In genomic region chr1:171279012-171279705, GRCm38 (mm10) we compare ENCODE assay signal across 11 mouse cellular contexts. TPM values are rescaled to one million over a fixed set of nuclear protein-coding genes. Genes with fewer than 3 reads are reported as not detected.
DNase-seq lines count a peak whose midpoint lies in the region; ATAC-seq and TF ChIP-seq lines count a peak whose summit lies in the region.
"Had no signal": no experiment of that assay in that cellular context is flagged by ENCODE, and none has a peak within 500 bp of the region (broad histone marks: within the 10 kb centered on the region; RNA-seq: fewer than 3 reads in every experiment).

No protein-coding gene starts in this region.

- DNase-seq in heart, adult 18-20 months = no peak
- DNase-seq in lung, embryonic 14.5 days = no peak
- no peak for DNase-seq in lung, postnatal 4 days
- DNase-seq in yolk sac, embryonic 10.5 days (ENCODE audit: low spot score) = no peak
- DNase-seq: adrenal gland, postnatal 14 days; layer of hippocampus, postnatal 36 days; right cerebral cortex, postnatal 4 days; thymus, postnatal 4 days had no signal

- H3K27me3 ChIP-seq in heart, embryonic 12.5 days (replicated peaks) = no peaks in the 10 kb centered on the region
- H3K27me3 ChIP-seq in lung, embryonic 14.5 days (ENCODE audit: insufficient read depth, low read length) = no peaks in the 10 kb centered on the region
- H3K27me3 ChIP-seq in embryonic facial prominence, embryonic 13.5 days = no peaks in the 10 kb centered on the region
- no peaks in the 10 kb centered on the region for H3K27me3 ChIP-seq in limb, embryonic 15.5 days

- peak overlapping the region; percentile 82 for H3K4me2 ChIP-seq in heart, embryonic 12.5 days
- peak overlapping the region; percentile 94 for H3K4me2 ChIP-seq in lung, embryonic 14.5 days
- peak overlapping the region; percentile 92 for H3K4me2 ChIP-seq in embryonic facial prominence, embryonic 13.5 days
- H3K4me2 ChIP-seq in limb, embryonic 15.5 days = no peak overlapping the region

- H3K9ac ChIP-seq in heart, embryonic 12.5 days = peak overlapping the region; percentile 84
- peak overlapping the region; percentile 86; the same call in 1 of the 2 replicates for H3K9ac ChIP-seq in lung, embryonic 14.5 days
- H3K9ac ChIP-seq in embryonic facial prominence, embryonic 13.5 days = peak overlapping the region; percentile 89
- H3K9ac ChIP-seq in limb, embryonic 15.5 days = no peak overlapping the region

- 84% methylated on average over 14 of the region's 14 CpGs for WGBS in heart, embryonic 12.5 days
- 88% methylated on average over 14 of the region's 14 CpGs for WGBS in lung, embryonic 14.5 days
- 85% methylated on average over 14 of the region's 14 CpGs for WGBS in embryonic facial prominence, embryonic 13.5 days
- WGBS in limb, embryonic 15.5 days = 85% methylated on average over 14 of the region's 14 CpGs

- no peak for TF ChIP-seq CTCF in lung, embryonic 14.5 days (IDR thresholded peaks at IDR 0.05; ENCODE audit: low read depth)

- peaks cover 16% of the 10 kb centered on the region for H3K4me1 ChIP-seq in heart, embryonic 12.5 days (replicated peaks)
- no peaks in the 10 kb centered on the region for H3K4me1 ChIP-seq in lung, embryonic 14.5 days (ENCODE audit: insufficient read depth)
- H3K4me1 ChIP-seq in embryonic facial prominence, embryonic 13.5 days = peaks cover 18% of the 10 kb centered on the region
- peaks cover 19% of the 10 kb centered on the region for H3K4me1 ChIP-seq in limb, embryonic 15.5 days

- H3K36me3 ChIP-seq in heart, embryonic 12.5 days = peaks cover 67% of the 10 kb centered on the region
- H3K36me3 ChIP-seq in lung, embryonic 14.5 days (ENCODE audit: insufficient read depth) = peaks cover 66% of the 10 kb centered on the region
- H3K36me3 ChIP-seq in embryonic facial prominence, embryonic 13.5 days = peaks cover 64% of the 10 kb centered on the region
- H3K36me3 ChIP-seq in limb, embryonic 15.5 days = peaks cover 67% of the 10 kb centered on the region

- no peak overlapping the region for H3K27ac ChIP-seq in heart, embryonic 12.5 days (ENCODE audit: poor library complexity, severe bottlenecking)
- no peak overlapping the region for H3K27ac ChIP-seq in lung, embryonic 14.5 days (ENCODE audit: low read depth)
- no peak overlapping the region for H3K27ac ChIP-seq in embryonic facial prominence, embryonic 13.5 days
- no peak overlapping the region for H3K27ac ChIP-seq in limb, embryonic 15.5 days

- peak overlapping the region; percentile 72 for H3K4me3 ChIP-seq in heart, embryonic 12.5 days
- H3K4me3 ChIP-seq in lung, embryonic 14.5 days (ENCODE audit: low read depth, low read length) = peak overlapping the region; percentile 76
- H3K4me3 ChIP-seq in embryonic facial prominence, embryonic 13.5 days = no peak overlapping the region
- peak overlapping the region; percentile 70; the same call in 1 of the 2 replicates for H3K4me3 ChIP-seq in limb, embryonic 15.5 days

- H3K9me3 ChIP-seq in heart, embryonic 12.5 days (replicated peaks) = no peaks in the 10 kb centered on the region
- no peaks in the 10 kb centered on the region for H3K9me3 ChIP-seq in lung, embryonic 14.5 days (ENCODE audit: low read depth, low read length)
- no peaks in the 10 kb centered on the region for H3K9me3 ChIP-seq in embryonic facial prominence, embryonic 13.5 days
- no peaks in the 10 kb centered on the region for H3K9me3 ChIP-seq in limb, embryonic 15.5 days

- ATAC-seq in heart, embryonic 12.5 days (ENCODE audit: insufficient number of reproducible peaks, low FRiP score) = no peak
- ATAC-seq in lung, embryonic 14.5 days (ENCODE audit: insufficient read depth) = no peak
- no peak for ATAC-seq in embryonic facial prominence, embryonic 13.5 days (ENCODE audit: insufficient number of reproducible peaks, insufficient read depth, low FRiP score, low TSS enrichment, low read depth)
- no peak for ATAC-seq in limb, embryonic 15.5 days (ENCODE audit: insufficient number of reproducible peaks, low FRiP score, low TSS enrichment, low read depth)

RNA-seq across cellular contexts. Expression of gene Ppox, which starts 1.8 kb away (rescaled TPM):
- 51.7 and 55.4 TPM in 2 replicates for polyA plus RNA-seq in heart, embryonic 12.5 days (2016; fragmentation: Nextera tagmentation; extraction: Ambion mirVana)
- 10 to 100 TPM; 13.1 to 13.6 TPM for total RNA-seq in heart, adult 18-20 months (2021)
- 50.9 and 51.7 TPM in 2 replicates for polyA plus RNA-seq in lung, embryonic 14.5 days (2014; fragmentation: Nextera tagmentation; extraction: Ambion mirVana)
- polyA plus RNA-seq in embryonic facial prominence, embryonic 13.5 days (2015; fragmentation: Nextera tagmentation; extraction: Ambion mirVana) = 60.5 and 64.9 TPM in 2 replicates
- 44.7 and 49.5 TPM in 2 replicates for polyA plus RNA-seq in limb, embryonic 15.5 days (2015; fragmentation: Nextera tagmentation; extraction: Ambion mirVana)

RNA-seq across cellular contexts. Expression of gene Usp21, which starts 8.6 kb away (rescaled TPM):
- polyA plus RNA-seq in heart, embryonic 12.5 days (2016; fragmentation: Nextera tagmentation; extraction: Ambion mirVana) = 55.1 and 55.7 TPM in 2 replicates
- total RNA-seq in heart, adult 18-20 months (2021) = 10 to 100 TPM; 17.7 to 20.9 TPM
- polyA plus RNA-seq in lung, embryonic 14.5 days (2014; fragmentation: Nextera tagmentation; extraction: Ambion mirVana) = 73.9 and 86.0 TPM in 2 replicates
- 116 and 127 TPM in 2 replicates for polyA plus RNA-seq in embryonic facial prominence, embryonic 13.5 days (2015; fragmentation: Nextera tagmentation; extraction: Ambion mirVana)
- polyA plus RNA-seq in limb, embryonic 15.5 days (2015; fragmentation: Nextera tagmentation; extraction: Ambion mirVana) = 81.5 and 83.1 TPM in 2 replicates

RNA-seq across cellular contexts. Expression of gene B4galt3, which starts 9.0 kb away (rescaled TPM):
- polyA plus RNA-seq in heart, embryonic 12.5 days (2016; fragmentation: Nextera tagmentation; extraction: Ambion mirVana) = 49.5 and 56.1 TPM in 2 replicates
- 10 to 100 TPM; 18.7 to 19.6 TPM for total RNA-seq in heart, adult 18-20 months (2021)
- 80.3 and 94.3 TPM in 2 replicates for polyA plus RNA-seq in lung, embryonic 14.5 days (2014; fragmentation: Nextera tagmentation; extraction: Ambion mirVana)
- polyA plus RNA-seq in embryonic facial prominence, embryonic 13.5 days (2015; fragmentation: Nextera tagmentation; extraction: Ambion mirVana) = 82.1 and 84.2 TPM in 2 replicates
- 63.2 and 69.1 TPM in 2 replicates for polyA plus RNA-seq in limb, embryonic 15.5 days (2015; fragmentation: Nextera tagmentation; extraction: Ambion mirVana)

RNA-seq across cellular contexts. Expression of gene Ufc1, which starts 15.7 kb away (rescaled TPM):
- polyA plus RNA-seq in heart, embryonic 12.5 days (2016; fragmentation: Nextera tagmentation; extraction: Ambion mirVana) = 84.1 and 86.2 TPM in 2 replicates
- 10 to 100 TPM; 90.4 to 91.6 TPM for total RNA-seq in heart, adult 18-20 months (2021)
- 107 and 108 TPM in 2 replicates for polyA plus RNA-seq in lung, embryonic 14.5 days (2014; fragmentation: Nextera tagmentation; extraction: Ambion mirVana)
- 109 and 118 TPM in 2 replicates for polyA plus RNA-seq in embryonic facial prominence, embryonic 13.5 days (2015; fragmentation: Nextera tagmentation; extraction: Ambion mirVana)
- 113 and 116 TPM in 2 replicates for polyA plus RNA-seq in limb, embryonic 15.5 days (2015; fragmentation: Nextera tagmentation; extraction: Ambion mirVana)

RNA-seq across cellular contexts. Expression of gene Ndufs2, which starts 28.0 kb away (rescaled TPM):
- 443 and 471 TPM in 2 replicates for polyA plus RNA-seq in heart, embryonic 12.5 days (2016; fragmentation: Nextera tagmentation; extraction: Ambion mirVana)
- total RNA-seq in heart, adult 18-20 months (2021) = 1,000 to 10,000 TPM; 1,592 to 1,593 TPM
- polyA plus RNA-seq in lung, embryonic 14.5 days (2014; fragmentation: Nextera tagmentation; extraction: Ambion mirVana) = 244 and 250 TPM in 2 replicates
- polyA plus RNA-seq in embryonic facial prominence, embryonic 13.5 days (2015; fragmentation: Nextera tagmentation; extraction: Ambion mirVana) = 232 and 248 TPM in 2 replicates
- 217 and 252 TPM in 2 replicates for polyA plus RNA-seq in limb, embryonic 15.5 days (2015; fragmentation: Nextera tagmentation; extraction: Ambion mirVana)
